Mouse (Mus musculus) kidney, postnatal 0 days (tissue): Measurements from ENCODE around the gene Hes6. TPM values are rescaled to one million over a fixed set of nuclear protein-coding genes. Genes with fewer than 3 reads are reported as not detected.

Source experiments
- ATAC-seq: fragments of 200-750 bp; cut with Nextera tagmentation; replicated peaks from 2 replicates; pipeline ENCODE4 v1.8.0; 2017; ENCODE audit warnings: low read depth, moderate number of reproducible peaks, moderate TSS enrichment, moderate library complexity; ENCODE audit not compliant: low FRiP score
- DNase-seq: peaks from one replicate; pipeline ENCODE4 v3.0.0-alpha.2; 2016; ENCODE audit warnings: low spot score
- H3K27ac ChIP-seq: fragments of 300-500 bp; sonication (generic); 2 replicates; pipeline ENCODE4 v1.5.1; 2014; ENCODE audit warnings: mild to moderate bottlenecking
- H3K27me3 ChIP-seq: fragments of 300-500 bp; sonication (generic); 2 replicates; pipeline ENCODE4 v1.6.1; 2014; ENCODE audit warnings: low read length, mixed read lengths; ENCODE audit not compliant: insufficient read depth
- H3K36me3 ChIP-seq: fragments of 300-500 bp; sonication (generic); 2 replicates; pipeline ENCODE4 v1.6.1; 2014; ENCODE audit warnings: low read length, mixed read lengths; ENCODE audit not compliant: insufficient read depth
- H3K4me1 ChIP-seq: fragments of 300-500 bp; sonication (generic); replicated peaks from 2 replicates; pipeline ENCODE4 v1.6.1; 2014; ENCODE audit warnings: antibody characterized with exemption, low read length, mixed read lengths; ENCODE audit not compliant: insufficient read depth
- H3K4me2 ChIP-seq: fragments of 300-500 bp; sonication (generic); 2 replicates; pipeline ENCODE4 v1.6.1; 2014; ENCODE audit warnings: mild to moderate bottlenecking, low read length, moderate library complexity, mixed read lengths
- H3K4me3 ChIP-seq: fragments of 300-500 bp; sonication (generic); replicated peaks from 2 replicates; pipeline ENCODE4 v1.5.1; 2014; ENCODE audit warnings: low read depth, low read length
- H3K9ac ChIP-seq: fragments of 300-500 bp; sonication (generic); 2 replicates; pipeline ENCODE4 v1.6.1; 2014; ENCODE audit warnings: low read depth, low read length
- H3K9me3 ChIP-seq: fragments of 300-500 bp; sonication (generic); replicated peaks from 2 replicates; pipeline ENCODE4 v1.6.1; 2016; ENCODE audit warnings: low read length, inconsistent platforms, mixed read lengths
- CTCF ChIP-seq: IDR thresholded peaks from 2 replicates; pipeline ENCODE4 v1.5.1; 2016; ENCODE audit warnings: antibody characterized with exemption, low read depth, mild to moderate bottlenecking, moderate library complexity
- WGBS: fragments of 180-500 bp; shearing (Covaris S2); extraction: QIAGEN DNeasy Blood & Tissue Kit; methylation state at CpG from one replicate; pipeline ENCODE4 v1.1.7; 2014; 5-methylcytosine and 5-hydroxymethylcytosine counted together
- polyA plus RNA-seq: library from polyadenylated mRNA; unstranded; fragments of >200 nt; fragmentation: Nextera tagmentation; extraction: Ambion mirVana; gene quantifications from 2 replicates; pipeline ENCODE4 v1.2.1, GENCODE M21; 2015

Gene Hes6
- polyA plus RNA-seq, 1 experiment from 2014 or later: 60.6 TPM

DNA sequence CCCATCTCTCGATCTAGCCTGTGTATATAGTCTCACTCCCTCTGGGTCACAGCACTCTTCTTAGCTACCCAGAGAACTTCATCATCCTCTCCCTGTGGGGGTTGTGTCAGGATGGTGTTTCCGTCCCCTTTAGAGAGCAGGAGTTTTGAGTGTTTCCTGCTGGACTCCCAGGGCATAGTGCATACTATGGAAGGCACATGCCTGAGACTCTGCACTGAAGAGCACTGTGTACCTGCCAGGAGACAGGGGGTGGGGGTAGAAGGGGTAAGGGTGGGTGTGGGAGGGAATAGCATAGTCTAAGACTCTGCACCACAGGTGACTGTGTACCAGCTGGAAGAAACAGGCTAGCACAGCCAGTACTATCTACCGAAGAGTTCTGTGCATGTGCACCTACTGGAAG, 40.5 kb upstream of the Hes6 start:
- Histone ChIP-seq H3K4me3 (no peak overlapping the region), H3K36me3 (0 out of 2 replicates have a peak, but pooled peaks cover 6% of the 10 kb centered on the region), H3K27me3 (no peaks in the 10 kb centered on the region), H3K9me3 (no peaks in the 10 kb centered on the region), H3K4me1 (peaks cover 60% of the 10 kb centered on the region), H3K4me2 (no peak overlapping the region), H3K27ac (peak overlapping the region; percentile 92; the same call in 1 of the 2 replicates), H3K9ac (no peak overlapping the region)
- no peak for DNase-seq
- ATAC-seq: peak; percentile 29; the same call in 1 of the 2 replicates
- WGBS: 68% methylated on average over 3 of the region's 3 CpGs
- no peak for TF ChIP-seq CTCF

DNA sequence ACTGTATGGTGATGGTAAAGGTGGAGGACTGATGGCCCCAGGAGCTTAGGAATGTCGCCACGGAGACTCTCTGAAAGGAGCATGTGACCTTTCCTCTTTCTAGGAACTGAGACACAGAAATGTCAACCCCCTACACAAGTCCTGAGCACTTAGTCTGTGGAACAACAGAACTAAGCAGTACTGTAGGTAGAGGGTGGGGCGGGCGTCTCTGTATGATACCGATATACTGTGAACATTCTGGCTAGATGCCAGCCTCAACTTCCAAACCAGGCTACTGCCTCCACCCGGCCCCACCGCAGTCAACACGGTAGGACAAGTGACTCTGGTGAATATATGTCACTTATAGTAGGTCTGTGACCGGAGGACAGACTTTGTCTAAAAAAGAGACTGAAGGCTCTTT, 40.1 kb upstream of the Hes6 start:
- WGBS: 72% methylated on average over 9 of the region's 9 CpGs
- H3K4me1 ChIP-seq: peaks cover 60% of the 10 kb centered on the region
- no peak overlapping the region for H3K9ac ChIP-seq
- 0 out of 2 replicates have a peak, but pooled peaks cover 6% of the 10 kb centered on the region for H3K36me3 ChIP-seq
- H3K4me2 ChIP-seq: no peak overlapping the region
- H3K9me3 ChIP-seq: no peaks in the 10 kb centered on the region
- H3K27ac ChIP-seq: 0 out of 2 replicates have a peak overlapping the region, but pooled peaks have one; percentile 42
- H3K27me3 ChIP-seq: no peaks in the 10 kb centered on the region
- H3K4me3 ChIP-seq: no peak overlapping the region
- ATAC-seq (no peak), DNase-seq (no peak)
- no peak for TF ChIP-seq CTCF

DNA sequence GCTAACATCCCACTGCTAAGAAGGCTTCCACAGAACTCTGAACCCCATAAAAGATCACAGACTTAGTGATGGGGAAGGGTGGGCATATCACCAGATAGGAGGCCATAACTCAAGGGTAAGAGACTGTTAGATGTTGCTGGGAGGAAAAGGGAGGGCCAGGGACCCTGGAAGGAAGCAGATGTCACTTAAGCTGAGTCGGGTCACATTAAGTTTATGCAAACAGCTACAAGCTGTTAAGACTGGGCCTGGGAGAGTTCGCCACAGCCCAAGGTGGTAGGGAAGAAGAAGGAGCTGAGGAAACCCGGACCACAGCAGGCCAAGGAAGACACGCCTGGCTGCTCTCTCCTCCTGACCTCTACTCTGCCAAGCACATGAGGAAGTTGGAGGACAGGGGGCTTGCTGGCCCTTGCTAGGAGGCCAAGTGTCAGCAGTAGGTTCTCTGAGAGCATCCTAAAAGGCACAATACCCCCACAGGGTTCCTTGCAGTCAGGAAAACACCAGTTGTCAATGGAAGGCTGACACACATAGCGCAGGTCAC, 37.8 kb upstream of the Hes6 start:
- H3K27me3 ChIP-seq: no peaks in the 10 kb centered on the region
- WGBS: 22% methylated on average over 5 of the region's 5 CpGs
- H3K4me1 ChIP-seq: peaks cover 45% of the 10 kb centered on the region
- H3K9me3 ChIP-seq: no peaks in the 10 kb centered on the region
- no peak overlapping the region for H3K9ac ChIP-seq
- H3K27ac ChIP-seq: peak overlapping the region; percentile 51
- TF ChIP-seq CTCF: no peak
- H3K4me2 ChIP-seq: no peak overlapping the region
- ATAC-seq (no peak), DNase-seq (peak; percentile 84)
- peaks cover 13% of the 10 kb centered on the region; the same call in 1 of the 2 replicates for H3K36me3 ChIP-seq
- H3K4me3 ChIP-seq: no peak overlapping the region

DNA sequence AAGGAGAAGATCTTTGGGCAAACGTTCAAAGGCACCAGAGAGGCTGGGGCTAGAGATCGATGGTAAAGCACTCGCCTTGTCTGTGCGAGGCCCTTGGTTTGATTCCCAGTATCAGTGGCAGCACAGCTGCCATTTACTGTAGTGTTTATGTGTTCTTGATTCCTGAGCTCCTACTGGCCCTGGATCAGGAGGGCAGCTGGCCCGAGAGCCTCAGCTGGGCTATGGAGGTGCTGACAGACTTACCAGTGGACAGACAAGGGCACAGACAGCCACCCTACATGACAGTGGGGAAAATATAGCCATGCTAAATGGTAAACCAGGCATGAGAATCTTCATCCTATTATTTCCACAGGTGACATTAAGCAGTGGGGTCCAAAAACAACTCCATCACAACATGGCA, 37.0 kb upstream of the Hes6 start:
- 74% methylated on average over 5 of the region's 5 CpGs for WGBS
- H3K36me3 ChIP-seq: peaks cover 13% of the 10 kb centered on the region; the same call in 1 of the 2 replicates
- H3K4me1 ChIP-seq: peaks cover 38% of the 10 kb centered on the region
- ATAC-seq (no peak), DNase-seq (no peak)
- no peaks in the 10 kb centered on the region for H3K27me3 ChIP-seq
- no peak for TF ChIP-seq CTCF
- H3K27ac ChIP-seq: no peak overlapping the region
- no peak overlapping the region for H3K9ac ChIP-seq
- no peak overlapping the region for H3K4me3 ChIP-seq
- no peaks in the 10 kb centered on the region for H3K9me3 ChIP-seq
- no peak overlapping the region for H3K4me2 ChIP-seq

DNA sequence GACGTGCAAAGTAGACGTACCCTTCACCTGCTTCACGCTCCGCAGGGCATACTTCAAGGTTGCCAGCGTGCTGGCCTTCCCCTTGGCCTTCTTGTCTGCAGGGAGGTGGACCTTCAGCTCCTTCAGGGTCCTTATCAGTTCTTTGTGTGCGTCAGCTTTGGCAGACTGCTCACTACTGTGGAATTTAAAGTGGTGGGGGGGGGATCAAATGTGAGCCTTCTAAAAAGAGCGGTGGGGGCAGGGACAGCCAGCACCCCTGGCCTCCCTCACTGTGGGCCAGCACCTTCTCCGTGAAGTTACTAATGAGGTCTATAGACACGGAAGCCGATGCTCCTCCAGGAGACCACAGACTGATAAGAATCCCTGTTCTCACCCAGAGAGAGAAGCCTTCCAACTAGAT, 34.9 kb upstream of the Hes6 start:
- Histone ChIP-seq H3K9ac (no peak overlapping the region), H3K27me3 (no peaks in the 10 kb centered on the region), H3K27ac (no peak overlapping the region), H3K4me1 (peaks cover 17% of the 10 kb centered on the region), H3K9me3 (no peaks in the 10 kb centered on the region), H3K36me3 (peaks cover 16% of the 10 kb centered on the region; the same call in 1 of the 2 replicates), H3K4me3 (no peak overlapping the region), H3K4me2 (no peak overlapping the region)
- no peak for TF ChIP-seq CTCF
- DNase-seq: no peak
- 75% methylated on average over 10 of the region's 10 CpGs for WGBS
- ATAC-seq: no peak

DNA sequence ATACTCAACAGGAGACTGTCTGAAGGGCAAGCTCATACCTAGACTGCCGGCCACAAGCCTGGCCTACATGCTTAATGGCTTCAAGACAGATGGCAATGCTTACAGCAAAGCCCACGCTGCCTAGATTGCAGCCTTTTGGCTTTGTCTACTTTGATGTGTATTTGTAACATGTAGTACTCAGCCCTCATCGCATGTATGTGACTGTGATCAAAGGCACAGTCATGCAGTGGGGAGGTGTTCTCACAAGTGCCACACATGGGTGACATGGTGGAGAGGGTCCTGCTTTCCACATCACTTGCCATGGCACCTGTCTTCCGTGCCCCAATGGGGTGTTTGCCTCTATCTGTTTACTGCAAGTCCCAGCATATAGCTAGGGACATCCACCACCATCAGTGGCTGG, 32.7 kb upstream of the Hes6 start:
- no peak overlapping the region for H3K4me2 ChIP-seq
- no peak; the same call in 1 of the 2 replicates for ATAC-seq
- DNase-seq: no peak
- no peak for TF ChIP-seq CTCF
- no peaks in the 10 kb centered on the region for H3K9me3 ChIP-seq
- peaks cover 8% of the 10 kb centered on the region for H3K4me1 ChIP-seq
- peaks cover 19% of the 10 kb centered on the region; the same call in 1 of the 2 replicates for H3K36me3 ChIP-seq
- H3K27me3 ChIP-seq: no peaks in the 10 kb centered on the region
- no peak overlapping the region for H3K9ac ChIP-seq
- 74% methylated on average over 4 of the region's 4 CpGs for WGBS
- peak overlapping the region; percentile 72 for H3K27ac ChIP-seq
- H3K4me3 ChIP-seq: no peak overlapping the region
